Mouse (Mus musculus): Measurements from ENCODE around the gene Alpi. TPM values are rescaled to one million over a fixed set of nuclear protein-coding genes. Genes with fewer than 3 reads are reported as not detected.

Gene Alpi
- polyA plus RNA-seq (2017; shearing (Covaris generic)): not detected

GRCm38 (mm10) chr1:87101411-87101810 lies at the start of gene Alpi:
Alpi (minus strand) TSS chr1:87101606.

GRCm38 (mm10) chr1:87124673-87125072 lies 23.3 kb upstream of the Alpi start, which contains the start of gene Akp3:
Akp3 (plus strand) TSS chr1:87124973.

DNA sequence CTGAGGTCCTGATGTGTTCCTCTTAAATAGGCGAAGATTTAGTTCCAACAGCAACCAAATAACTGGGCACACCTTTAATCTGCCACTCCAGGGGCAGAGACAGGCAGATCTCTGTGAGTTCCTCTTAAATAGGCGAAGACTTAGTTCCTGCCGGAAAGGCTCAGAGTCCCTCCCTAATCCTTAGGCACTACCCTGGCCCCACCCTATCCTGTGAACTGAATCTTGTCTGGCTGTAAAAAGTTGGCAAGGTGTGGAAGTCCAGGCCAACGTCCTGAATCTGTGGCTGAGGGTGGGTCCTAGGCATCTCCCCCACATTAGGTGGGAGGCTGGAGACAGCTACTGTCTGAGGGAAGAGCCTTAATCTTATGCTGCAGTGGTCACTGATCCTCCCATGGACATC lies 11.6 kb downstream of the Alpi start, which contains the start of gene Alppl2:
Gene Alppl2, minus strand, starts transcription at position 101 of the 400 bp plus-strand sequence.

Other genes with a start within 250 kb of the Alpi start
- gene Alppl2, start 11.7 kb downstream of the Alpi start, polyA plus RNA-seq (2017; shearing (Covaris generic)): not detected
- gene Akp3, start 23.4 kb upstream of the Alpi start, polyA plus RNA-seq (2017; shearing (Covaris generic)): not detected
- 0.45 TPM for gene Ecel1, start 54.9 kb upstream of the Alpi start, polyA plus RNA-seq (2017; shearing (Covaris generic))
- not detected for gene Prss56, start 81.7 kb upstream of the Alpi start, polyA plus RNA-seq (2017; shearing (Covaris generic))
- gene Chrnd, start 89.0 kb upstream of the Alpi start, polyA plus RNA-seq (2017; shearing (Covaris generic)): not detected
- not detected for gene Chrng, start 103.1 kb upstream of the Alpi start, polyA plus RNA-seq (2017; shearing (Covaris generic))
- 139 TPM for gene Eif4e2, start 112.3 kb upstream of the Alpi start, polyA plus RNA-seq (2017; shearing (Covaris generic))
- not detected for gene Efhd1, start 162.8 kb upstream of the Alpi start, polyA plus RNA-seq (2017; shearing (Covaris generic))
- gene Gigyf2, start 225.4 kb upstream of the Alpi start, polyA plus RNA-seq (2017; shearing (Covaris generic)): 69.7 TPM

Data from activated CD4-positive, CD25-positive, alpha-beta regulatory T cell, adult 9 weeks (primary cell).